Mouse (Mus musculus): ENCODE measurements around the gene Mmp9.

GRCm38 (mm10) chr2:164995976-164996375, 55.4 kb downstream of the Mmp9 start:
- TF ChIP-seq EP300 (IDR thresholded peaks at IDR 0.05; ENCODE audit: insufficient read depth, low read depth, low read length): no peak
- TF ChIP-seq CTCF (IDR thresholded peaks at IDR 0.05; ENCODE audit: low read depth, low read length): no peak

Measured in ES-Bruce4 (cell line).